Mouse (Mus musculus) midbrain, embryonic 12.5 days (tissue): Measurements from ENCODE around the gene Ankdd1a. TPM values are rescaled to one million over a fixed set of nuclear protein-coding genes. Genes with fewer than 3 reads are reported as not detected.

Source experiments
- ATAC-seq: fragments of 200-750 bp; cut with Nextera tagmentation; 2 replicates; pipeline ENCODE4 v1.8.0; 2017; ENCODE audit warnings: low read depth, moderate TSS enrichment, moderate library complexity; ENCODE audit not compliant: low FRiP score
- H3K27ac ChIP-seq: fragments of 300-500 bp; sonication (generic); replicated peaks from 2 replicates; pipeline ENCODE4 v1.5.1; 2016; ENCODE audit warnings: mild to moderate bottlenecking
- H3K27me3 ChIP-seq: fragments of 300-500 bp; sonication (generic); 2 replicates; pipeline ENCODE4 v1.6.1; 2016; ENCODE audit warnings: mild to moderate bottlenecking
- H3K36me3 ChIP-seq: fragments of 300-500 bp; sonication (generic); 2 replicates; pipeline ENCODE4 v1.6.1; 2016
- H3K4me1 ChIP-seq: fragments of 300-500 bp; sonication (generic); 2 replicates; pipeline ENCODE4 v1.6.1; 2016
- H3K4me2 ChIP-seq: fragments of 300-500 bp; sonication (generic); replicated peaks from 2 replicates; pipeline ENCODE4 v1.6.1; 2016; ENCODE audit warnings: mild to moderate bottlenecking, moderate library complexity
- H3K4me3 ChIP-seq: fragments of 300-500 bp; sonication (generic); 2 replicates; pipeline ENCODE4 v1.5.1; 2016; ENCODE audit warnings: mild to moderate bottlenecking
- H3K9ac ChIP-seq: fragments of 300-500 bp; sonication (generic); replicated peaks from 2 replicates; pipeline ENCODE4 v1.6.1; 2016; ENCODE audit warnings: mild to moderate bottlenecking, moderate library complexity
- H3K9me3 ChIP-seq: fragments of 300-500 bp; sonication (generic); 2 replicates; pipeline ENCODE4 v1.6.1; 2016; ENCODE audit warnings: mild to moderate bottlenecking
- WGBS: fragments of 180-500 bp; shearing (Covaris S2); methylation state at CpG from one replicate; pipeline ENCODE4 v1.1.7; 2016; 5-methylcytosine and 5-hydroxymethylcytosine counted together
- polyA plus RNA-seq: library from polyadenylated mRNA; unstranded; fragments of >200 nt; fragmentation: Nextera tagmentation; extraction: Ambion mirVana; gene quantifications from 2 replicates; pipeline ENCODE4 v1.2.1, GENCODE M21; 2016

Ankdd1a gene
- polyA plus RNA-seq, 1 experiment from 2014 or later: 0.24 TPM

DNA sequence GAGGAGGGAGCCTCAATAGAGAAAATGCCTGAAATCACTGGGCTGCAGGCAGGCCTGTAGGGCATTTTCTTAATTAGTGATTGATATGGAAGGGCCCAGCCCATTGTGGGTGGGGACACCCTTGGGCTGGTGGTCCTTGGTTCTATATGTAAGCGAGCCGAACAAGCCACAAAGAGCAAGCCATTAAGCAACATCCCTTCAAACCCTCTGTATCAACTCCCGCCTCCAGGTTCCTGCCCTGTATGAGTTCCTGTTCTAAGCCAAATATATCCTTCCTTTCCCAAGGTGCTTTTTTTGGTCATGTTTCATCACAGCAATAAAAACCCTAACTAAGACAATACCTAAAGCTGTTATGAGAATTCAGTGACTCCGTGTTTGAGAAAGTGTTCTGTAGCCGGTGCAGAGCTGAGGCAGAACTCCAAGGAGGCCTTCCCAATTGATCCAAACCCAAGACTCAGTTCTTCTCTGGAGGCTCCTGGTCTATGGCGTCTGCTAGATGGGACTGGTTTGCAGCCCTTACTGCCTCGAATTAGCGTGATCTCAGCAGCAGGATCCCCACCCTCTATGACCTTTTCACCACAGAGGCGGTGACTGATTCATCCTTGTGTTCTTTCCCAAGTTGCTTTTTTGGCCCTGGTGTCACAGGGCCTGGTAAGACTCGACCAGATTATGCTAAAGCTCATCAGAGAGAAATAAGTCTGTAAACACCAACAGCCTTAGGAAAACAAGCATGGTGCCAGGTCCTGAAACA, 5.6 kb upstream of the Ankdd1a start:
- H3K27me3 ChIP-seq: 0 out of 2 replicates have a peak, but pooled peaks cover 4% of the 10 kb centered on the region
- H3K4me1 ChIP-seq: peaks cover 5% of the 10 kb centered on the region; the same call in 1 of the 2 replicates
- no peak overlapping the region for H3K27ac ChIP-seq
- H3K4me3 ChIP-seq: no peak overlapping the region
- ATAC-seq: no peak
- H3K9ac ChIP-seq: no peak overlapping the region
- H3K4me2 ChIP-seq: no peak overlapping the region
- no peaks in the 10 kb centered on the region for H3K36me3 ChIP-seq
- H3K9me3 ChIP-seq: no peaks in the 10 kb centered on the region
- 84% methylated on average over 10 of the region's 10 CpGs for WGBS

DNA sequence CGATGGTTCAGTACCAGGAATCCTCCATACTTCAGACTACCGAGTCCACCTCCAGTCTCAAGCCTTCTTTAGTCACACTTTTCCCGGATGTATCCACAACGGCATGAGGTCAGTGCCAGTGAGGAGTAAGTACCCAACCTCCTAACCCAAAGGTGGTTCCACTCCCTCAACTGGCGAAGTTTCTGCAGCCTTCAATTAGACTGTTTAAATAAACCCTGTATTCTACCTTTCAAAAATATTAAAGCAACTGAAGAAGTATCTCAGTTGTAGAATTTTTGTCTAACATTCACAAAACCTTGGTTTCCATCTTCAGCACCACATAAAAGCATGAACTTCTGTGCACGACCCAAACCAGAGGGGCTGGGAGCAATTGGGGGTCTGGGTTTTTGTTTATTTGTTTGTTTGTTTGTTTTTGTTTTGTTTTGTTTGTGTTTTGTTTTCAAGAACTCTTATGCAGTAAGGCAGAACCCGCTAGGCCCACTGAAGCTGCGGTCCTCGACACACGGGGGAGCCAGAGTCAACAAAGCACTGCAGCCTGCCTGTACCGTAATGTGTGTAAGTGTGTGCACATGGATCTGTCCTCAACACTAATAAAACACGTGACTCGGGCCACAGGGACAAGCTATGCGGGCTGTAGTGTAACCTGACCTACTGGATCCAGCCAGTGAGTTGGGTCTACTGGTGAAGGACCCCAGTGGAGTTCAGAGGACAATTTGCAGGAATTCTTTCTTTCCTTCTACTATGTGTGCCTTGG, 3.8 kb upstream of the Ankdd1a start:
- 24% methylated on average over 14 of the region's 14 CpGs for WGBS
- Histone ChIP-seq H3K9me3 (no peaks in the 10 kb centered on the region), H3K4me2 (no peak overlapping the region), H3K36me3 (no peaks in the 10 kb centered on the region), H3K9ac (no peak overlapping the region), H3K27me3 (peaks cover 9% of the 10 kb centered on the region; the same call in 1 of the 2 replicates), H3K27ac (no peak overlapping the region), H3K4me3 (no peak overlapping the region), H3K4me1 (peaks cover 14% of the 10 kb centered on the region; the same call in 1 of the 2 replicates)
- peak; percentile 70 for ATAC-seq

DNA sequence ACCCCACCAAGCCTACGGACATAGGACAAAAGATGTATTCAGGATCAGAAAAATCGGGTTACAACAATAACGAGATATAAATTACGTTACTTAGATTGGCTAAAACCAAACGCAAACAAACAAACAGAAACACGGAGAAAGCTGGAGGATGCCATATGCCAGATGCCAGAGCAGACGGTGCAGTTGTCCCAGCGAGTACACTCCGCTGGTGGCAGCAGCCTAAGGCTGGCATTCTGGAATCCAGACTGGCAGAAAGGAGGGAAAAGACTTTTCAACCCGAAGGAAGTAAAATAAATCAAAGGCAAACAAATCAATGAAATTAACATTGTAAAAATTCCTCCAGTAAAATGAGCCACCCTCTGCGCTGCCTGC, 498 bp upstream of the Ankdd1a start:
- no peak overlapping the region for H3K27ac ChIP-seq
- no peaks in the 10 kb centered on the region for H3K9me3 ChIP-seq
- peak overlapping the region; percentile 55 for H3K4me2 ChIP-seq
- H3K4me3 ChIP-seq: peak overlapping the region; percentile 35
- ATAC-seq: no peak
- no peak overlapping the region; the same call in 1 of the 2 replicates for H3K9ac ChIP-seq
- 19% methylated on average over 11 of the region's 11 CpGs for WGBS
- peaks cover 14% of the 10 kb centered on the region; the same call in 1 of the 2 replicates for H3K4me1 ChIP-seq
- H3K36me3 ChIP-seq: no peaks in the 10 kb centered on the region
- H3K27me3 ChIP-seq: peaks cover 9% of the 10 kb centered on the region; the same call in 1 of the 2 replicates

DNA sequence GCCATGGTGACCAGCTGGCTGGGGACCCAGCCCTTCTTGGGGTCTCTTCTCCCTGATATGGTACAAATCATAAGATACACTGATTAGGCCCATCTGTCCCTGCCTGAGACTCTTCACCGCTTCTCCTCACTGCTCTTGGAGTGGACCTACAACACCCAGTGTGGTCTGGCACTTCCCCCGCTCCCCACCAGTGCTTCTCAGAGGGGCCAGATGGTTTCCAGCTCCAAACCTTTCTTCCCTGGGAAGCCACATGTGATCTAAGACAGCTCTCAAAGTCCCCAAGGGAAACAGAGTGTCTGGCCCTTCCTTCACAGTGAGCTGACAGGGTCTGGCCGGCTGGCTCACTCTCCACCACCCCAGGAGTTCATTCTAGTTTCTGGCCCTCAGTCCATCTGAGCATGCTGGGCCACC, 5.1 kb downstream of the Ankdd1a start:
- Histone ChIP-seq H3K4me3 (no peak overlapping the region), H3K27me3 (peaks cover 4% of the 10 kb centered on the region; the same call in 1 of the 2 replicates), H3K36me3 (no peaks in the 10 kb centered on the region), H3K4me2 (no peak overlapping the region), H3K4me1 (0 out of 2 replicates have a peak, but pooled peaks cover 4% of the 10 kb centered on the region), H3K9ac (no peak overlapping the region), H3K27ac (0 out of 2 replicates have a peak overlapping the region, but pooled peaks have one; percentile 15), H3K9me3 (no peaks in the 10 kb centered on the region)
- WGBS: 65% methylated on average over 3 of the region's 3 CpGs
- ATAC-seq: no peak

DNA sequence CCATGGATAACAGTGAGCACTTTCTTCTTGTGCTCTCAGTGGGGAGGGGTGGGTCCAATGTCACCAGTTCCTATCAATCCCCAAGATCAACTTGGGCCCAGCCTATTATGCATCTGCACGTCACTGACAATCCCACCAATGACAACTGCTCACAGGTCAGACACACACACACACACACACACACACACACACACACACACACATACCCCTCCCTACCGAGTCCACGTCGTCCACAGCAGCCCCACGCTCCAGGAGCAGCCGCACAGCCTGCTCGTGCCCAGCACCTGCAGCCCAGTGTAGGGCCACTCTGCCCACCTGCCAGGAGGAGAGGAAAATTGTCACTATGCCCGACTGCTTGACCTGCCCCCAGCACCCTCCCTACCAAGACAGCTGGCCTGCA, 5.6 kb downstream of the Ankdd1a start:
- Histone ChIP-seq H3K4me3 (no peak overlapping the region), H3K4me2 (no peak overlapping the region), H3K27ac (0 out of 2 replicates have a peak overlapping the region, but pooled peaks have one; percentile 15), H3K9ac (no peak overlapping the region), H3K27me3 (peaks cover 1% of the 10 kb centered on the region; the same call in 1 of the 2 replicates), H3K36me3 (no peaks in the 10 kb centered on the region), H3K9me3 (no peaks in the 10 kb centered on the region), H3K4me1 (0 out of 2 replicates have a peak, but pooled peaks cover 4% of the 10 kb centered on the region)
- 71% methylated on average over 8 of the region's 8 CpGs for WGBS
- ATAC-seq: no peak

DNA sequence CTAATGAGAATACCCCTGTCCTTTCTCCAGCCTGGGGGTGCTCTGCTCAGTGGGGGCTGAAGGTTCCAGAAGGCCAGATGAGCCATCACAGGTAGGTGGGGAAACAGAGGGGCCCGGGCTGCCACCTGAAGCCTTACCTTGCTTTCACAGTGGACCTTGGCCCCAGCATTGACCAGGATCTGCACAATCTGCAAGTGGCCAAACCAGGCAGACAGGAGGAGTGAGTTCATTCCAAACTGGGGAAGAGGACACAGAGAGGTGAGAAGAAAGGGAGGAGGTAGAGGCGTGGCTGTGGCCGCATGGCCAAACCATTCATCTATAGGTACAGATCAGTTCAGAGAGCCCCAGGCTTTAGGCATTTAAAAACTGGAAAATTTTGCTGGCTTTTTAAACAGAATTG, 7.5 kb downstream of the Ankdd1a start:
- Histone ChIP-seq H3K27me3 (no peaks in the 10 kb centered on the region), H3K27ac (no peak overlapping the region), H3K9ac (no peak overlapping the region), H3K36me3 (no peaks in the 10 kb centered on the region), H3K9me3 (no peaks in the 10 kb centered on the region), H3K4me1 (0 out of 2 replicates have a peak, but pooled peaks cover 4% of the 10 kb centered on the region), H3K4me2 (no peak overlapping the region), H3K4me3 (no peak overlapping the region)
- ATAC-seq: no peak
- WGBS: 86% methylated on average over 3 of the region's 3 CpGs

DNA sequence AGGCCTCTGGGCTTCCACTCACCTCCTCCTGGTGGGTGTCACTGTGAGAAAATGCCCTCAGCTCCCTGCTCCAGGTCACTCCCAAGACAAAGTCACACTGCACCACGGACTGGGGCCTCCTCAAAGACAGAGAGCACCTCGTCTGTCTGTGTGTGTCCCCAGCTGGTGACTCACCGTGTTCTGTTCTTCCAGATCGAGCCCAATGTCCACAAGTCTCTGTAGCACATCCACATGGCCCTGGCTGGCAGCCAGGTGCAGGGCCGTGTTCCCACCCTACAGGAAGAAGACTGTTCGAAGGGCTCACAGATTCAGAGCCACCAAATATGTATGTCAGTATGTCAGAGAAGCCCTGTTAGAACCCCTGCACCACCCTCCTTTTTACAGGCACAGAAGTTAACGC, 11.5 kb downstream of the Ankdd1a start:
- no peaks in the 10 kb centered on the region for H3K9me3 ChIP-seq
- no peak for ATAC-seq
- H3K4me3 ChIP-seq: no peak overlapping the region
- H3K9ac ChIP-seq: no peak overlapping the region
- H3K27me3 ChIP-seq: no peaks in the 10 kb centered on the region
- no peaks in the 10 kb centered on the region for H3K36me3 ChIP-seq
- H3K4me1 ChIP-seq: no peaks in the 10 kb centered on the region
- 77% methylated on average over 7 of the region's 7 CpGs for WGBS
- H3K4me2 ChIP-seq: no peak overlapping the region
- no peak overlapping the region for H3K27ac ChIP-seq

DNA sequence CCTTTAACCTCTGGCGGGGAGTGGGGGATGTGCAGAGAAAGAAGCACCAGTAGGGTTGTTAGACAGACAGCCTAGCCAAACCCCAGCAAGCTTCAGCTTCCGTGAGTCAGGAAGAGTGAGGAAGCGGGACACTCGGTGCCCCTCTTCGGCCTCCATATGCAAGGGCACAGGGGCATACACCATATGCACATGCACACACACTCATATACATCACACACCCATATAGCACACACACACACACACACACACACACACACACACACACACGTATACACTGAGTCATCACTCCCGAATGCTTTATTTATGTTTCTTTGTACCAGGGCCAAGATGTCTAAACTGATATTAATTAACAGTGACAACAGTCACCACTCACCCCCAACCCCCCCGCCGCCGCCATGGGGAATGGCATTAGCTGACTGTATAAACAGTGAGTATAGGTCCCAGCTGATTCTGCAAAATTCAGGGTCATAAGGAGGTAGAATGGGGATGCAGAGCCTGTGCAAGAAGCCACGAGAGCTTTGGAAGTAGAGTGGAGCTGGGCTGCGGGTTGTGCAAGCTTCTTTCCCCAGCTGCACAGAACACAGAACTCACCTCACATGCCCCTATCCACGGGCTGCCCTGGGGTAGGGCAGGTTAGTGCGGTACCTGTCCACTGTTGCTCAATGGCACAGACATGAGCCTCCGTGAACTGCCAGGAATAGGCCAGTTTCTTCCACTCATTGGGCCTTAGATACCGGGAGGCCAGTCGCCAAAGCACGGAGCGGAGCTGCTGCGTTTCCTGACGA, 17.1 kb downstream of the Ankdd1a start:
- Histone ChIP-seq H3K9me3 (no peaks in the 10 kb centered on the region), H3K4me1 (no peaks in the 10 kb centered on the region), H3K27me3 (no peaks in the 10 kb centered on the region), H3K36me3 (no peaks in the 10 kb centered on the region), H3K27ac (no peak overlapping the region), H3K4me3 (no peak overlapping the region), H3K4me2 (no peak overlapping the region), H3K9ac (no peak overlapping the region)
- no peak for ATAC-seq
- WGBS: 88% methylated on average over 21 of the region's 21 CpGs

DNA sequence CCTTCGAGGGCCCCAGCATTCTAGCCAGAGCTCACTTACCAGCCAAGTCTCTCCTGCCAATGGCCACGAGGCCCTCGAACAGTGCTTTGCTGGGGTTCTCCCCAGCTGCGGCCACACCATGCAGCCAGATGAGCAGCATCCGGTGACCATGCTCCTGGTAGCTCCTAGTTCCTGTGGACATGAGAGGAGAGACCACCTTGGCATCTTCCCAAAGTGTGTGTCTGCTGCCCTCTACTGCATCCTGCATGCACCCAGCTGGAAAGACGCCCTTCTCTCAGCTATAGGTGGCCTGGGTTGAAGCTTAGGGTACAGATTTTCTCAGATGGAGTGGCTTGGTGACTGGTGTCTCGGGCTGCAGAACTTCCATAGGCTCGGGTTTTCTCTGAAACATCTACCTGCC, 17.8 kb downstream of the Ankdd1a start:
- H3K27ac ChIP-seq: no peak overlapping the region
- H3K4me3 ChIP-seq: no peak overlapping the region
- ATAC-seq: no peak
- H3K27me3 ChIP-seq: no peaks in the 10 kb centered on the region
- no peaks in the 10 kb centered on the region for H3K4me1 ChIP-seq
- no peak overlapping the region for H3K4me2 ChIP-seq
- no peaks in the 10 kb centered on the region for H3K9me3 ChIP-seq
- 58% methylated on average over 8 of the region's 8 CpGs for WGBS
- H3K9ac ChIP-seq: no peak overlapping the region
- no peaks in the 10 kb centered on the region for H3K36me3 ChIP-seq

DNA sequence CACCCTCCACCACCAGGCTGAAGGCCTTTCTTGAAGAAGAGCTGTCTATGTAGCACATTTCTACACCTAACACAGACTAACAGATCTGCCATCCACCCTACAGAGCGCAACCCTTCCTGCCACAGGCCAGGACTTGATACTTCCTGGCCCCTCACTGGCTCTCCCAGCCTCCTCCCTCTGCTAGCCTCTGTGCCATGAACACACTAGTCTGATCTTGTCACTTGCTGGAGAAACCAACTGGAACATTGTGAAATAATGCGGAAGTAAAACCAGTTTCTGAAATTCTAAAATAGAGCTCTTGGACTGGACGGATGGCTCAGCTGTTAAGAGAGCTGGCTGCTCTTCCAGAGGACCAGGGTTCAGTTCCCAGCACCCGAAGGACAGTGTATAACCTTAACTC, 27.1 kb downstream of the Ankdd1a start:
- peaks cover 15% of the 10 kb centered on the region; the same call in 1 of the 2 replicates for H3K36me3 ChIP-seq
- H3K4me2 ChIP-seq: no peak overlapping the region
- no peak overlapping the region for H3K4me3 ChIP-seq
- H3K27me3 ChIP-seq: no peaks in the 10 kb centered on the region
- H3K4me1 ChIP-seq: no peaks in the 10 kb centered on the region
- 90% methylated on average over 4 of the region's 4 CpGs for WGBS
- H3K9ac ChIP-seq: no peak overlapping the region
- no peak for ATAC-seq
- no peaks in the 10 kb centered on the region for H3K9me3 ChIP-seq
- no peak overlapping the region for H3K27ac ChIP-seq

DNA sequence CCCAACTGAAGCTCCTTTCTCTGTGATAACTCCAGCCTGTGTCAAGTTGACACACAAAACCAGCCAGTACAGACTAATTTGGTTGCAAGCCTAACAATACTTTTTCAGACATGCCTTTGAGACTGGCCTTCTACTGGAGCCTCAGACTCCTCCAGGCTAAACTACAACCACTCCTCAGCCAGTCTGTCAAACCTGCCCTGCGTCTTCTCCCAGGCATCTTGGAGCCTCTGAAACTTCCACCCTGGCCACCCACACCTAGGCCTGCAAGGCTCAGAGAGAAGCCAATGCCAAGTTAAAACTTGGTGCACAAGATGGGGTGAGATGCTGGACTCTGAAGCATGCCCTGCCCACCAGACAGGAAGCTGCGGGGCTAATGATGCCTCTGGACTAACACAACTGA, 27.6 kb downstream of the Ankdd1a start:
- no peak overlapping the region for H3K9ac ChIP-seq
- H3K4me3 ChIP-seq: no peak overlapping the region
- H3K27ac ChIP-seq: no peak overlapping the region
- 97% methylated on average over 2 of the region's 2 CpGs for WGBS
- H3K9me3 ChIP-seq: no peaks in the 10 kb centered on the region
- H3K4me1 ChIP-seq: no peaks in the 10 kb centered on the region
- no peak overlapping the region for H3K4me2 ChIP-seq
- peaks cover 20% of the 10 kb centered on the region for H3K36me3 ChIP-seq
- H3K27me3 ChIP-seq: no peaks in the 10 kb centered on the region
- no peak for ATAC-seq
